Mouse (Mus musculus): ENCODE measurements around the gene Foxl2.

DNA sequence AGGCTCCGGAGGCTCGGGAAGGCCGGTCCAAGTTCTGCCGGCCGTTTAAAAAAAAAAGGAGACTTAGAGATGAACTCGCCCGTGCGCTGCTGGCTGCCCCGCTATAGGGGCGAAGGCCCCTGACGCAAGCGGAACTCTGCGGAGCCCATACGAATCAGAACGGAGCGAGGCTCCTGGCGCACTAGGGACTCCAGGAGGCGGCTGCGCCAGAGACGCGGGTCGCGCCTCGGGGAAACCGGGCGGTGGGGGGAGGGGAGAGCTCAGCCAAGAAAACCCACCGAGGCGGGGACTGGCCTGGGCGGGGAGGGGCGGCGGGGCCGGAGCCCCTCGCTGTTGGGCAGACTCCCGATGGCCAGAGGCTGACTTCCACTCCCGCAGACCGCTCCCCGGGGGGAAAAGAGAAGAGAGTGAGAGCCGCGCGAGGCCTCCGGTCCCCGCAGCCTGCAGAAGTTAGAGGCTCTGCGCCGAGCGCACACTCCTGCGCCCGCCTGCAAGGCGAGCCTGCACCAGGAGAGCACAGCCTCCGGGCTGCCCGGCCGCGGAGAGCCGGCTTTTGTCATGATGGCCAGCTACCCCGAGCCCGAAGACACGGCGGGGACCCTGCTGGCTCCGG is at the start of gene Foxl2:
- TF ChIP-seq CTCF (IDR thresholded peaks at IDR 0.05; ENCODE audit: control insufficient read depth, insufficient read depth, low read length) = no peak
- no peak for TF ChIP-seq POLR2A (IDR thresholded peaks at IDR 0.05; ENCODE audit: borderline replicate concordance, control insufficient read depth, low read depth, low read length)

All from bone marrow, adult 2 months (tissue).